Mouse (Mus musculus): ENCODE data around the gene Kctd12b.

- TF ChIP-seq POLR2A (IDR thresholded peaks at IDR 0.05; ENCODE audit: borderline replicate concordance, extremely low read depth, low read depth, low read length) (peak; percentile 27; the same call in 1 of the 2 replicates), CTCF (IDR thresholded peaks at IDR 0.05; ENCODE audit: insufficient read depth, low read length) (no peak)
These were observed at the start of gene Kctd12b for GRCm38 (mm10) chrX:153695782-153696395.
